Mouse (Mus musculus) E14TG2a.4 (cell line): ENCODE data around the gene Asrgl1.

ENCODE experiments used
- CTCF ChIP-seq: conservative IDR thresholded peaks from 2 replicates; pipeline ENCODE4 v1.5.1; 2014; ENCODE audit warnings: low read length
- NANOG ChIP-seq: IDR thresholded peaks from 2 replicates; pipeline ENCODE4 v1.6.1; 2014; ENCODE audit warnings: borderline replicate concordance, low read length, mixed read lengths
- POU5F1 ChIP-seq: IDR thresholded peaks from 2 replicates; pipeline ENCODE4 v1.6.1; 2014; ENCODE audit warnings: low read length, borderline replicate concordance

DNA sequence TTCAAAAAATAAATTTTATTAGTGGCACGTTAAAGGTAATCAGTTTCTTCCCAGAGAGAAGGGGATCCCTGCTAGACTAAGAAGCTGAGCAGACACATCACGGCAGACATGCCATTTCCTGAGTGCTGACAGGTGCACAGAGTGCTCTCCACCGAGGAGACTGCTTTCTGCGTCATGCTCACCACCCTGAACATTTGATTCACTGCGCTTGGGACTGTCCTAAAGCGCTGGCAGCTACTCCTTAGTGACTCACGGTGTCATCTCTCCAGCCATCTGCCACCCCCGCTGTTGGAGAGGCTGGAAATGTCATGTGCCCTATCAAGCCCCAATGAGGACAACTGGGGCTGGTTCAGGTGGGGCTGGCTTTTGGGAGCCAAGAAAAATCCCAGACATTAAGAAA, 23.4 kb downstream of the Asrgl1 start:
- TF ChIP-seq CTCF (no peak), POU5F1 (no peak), NANOG (no peak)
